Mouse (Mus musculus): ENCODE measurements around the gene Pygo1. TPM values are rescaled to one million over a fixed set of nuclear protein-coding genes. Genes with fewer than 3 reads are reported as not detected.

The Pygo1 gene
- polyA plus RNA-seq, 1 experiment from 2014 or later = 13.0 TPM

- Histone ChIP-seq H3K4me2 (replicated peaks) (no peak overlapping the region), H3K4me3 (no peak overlapping the region), H3K4me1 (no peaks in the 10 kb centered on the region), H3K36me3 (peaks cover 36% of the 10 kb centered on the region), H3K9me3 (peaks cover 6% of the 10 kb centered on the region; the same call in 1 of the 2 replicates), H3K27me3 (replicated peaks) (no peaks in the 10 kb centered on the region), H3K27ac (no peak overlapping the region), H3K9ac (no peak overlapping the region)
- WGBS = 94% methylated on average over 13 of the region's 13 CpGs
- ATAC-seq (ENCODE audit: low FRiP score, low read depth) = no peak
Measured at GRCm38 (mm10) chr9:72944286-72944685, 18.8 kb downstream of the Pygo1 start.

- 92% methylated on average over 1 of the region's 1 CpGs for WGBS
- Histone ChIP-seq H3K27me3 (replicated peaks) (no peaks in the 10 kb centered on the region), H3K4me1 (no peaks in the 10 kb centered on the region), H3K36me3 (peaks cover 36% of the 10 kb centered on the region), H3K4me3 (no peak overlapping the region), H3K9me3 (peaks cover 6% of the 10 kb centered on the region; the same call in 1 of the 2 replicates), H3K4me2 (replicated peaks) (no peak overlapping the region), H3K27ac (no peak overlapping the region), H3K9ac (no peak overlapping the region)
- no peak for ATAC-seq (ENCODE audit: low FRiP score, low read depth)
Measured at GRCm38 (mm10) chr9:72947010-72947409, 21.6 kb downstream of the Pygo1 start.

GRCm38 (mm10) chr9:72949572-72949971 is 24.1 kb downstream of the Pygo1 start:
- peaks cover 6% of the 10 kb centered on the region; the same call in 1 of the 2 replicates for H3K9me3 ChIP-seq
- no peak overlapping the region for H3K4me3 ChIP-seq
- H3K27ac ChIP-seq = no peak overlapping the region
- H3K27me3 ChIP-seq (replicated peaks) = no peaks in the 10 kb centered on the region
- no peak for ATAC-seq (ENCODE audit: low FRiP score, low read depth)
- H3K9ac ChIP-seq = no peak overlapping the region
- WGBS = 74% methylated on average over 7 of the region's 7 CpGs
- no peak overlapping the region for H3K4me2 ChIP-seq (replicated peaks)
- peaks cover 25% of the 10 kb centered on the region for H3K36me3 ChIP-seq
- no peaks in the 10 kb centered on the region for H3K4me1 ChIP-seq

DNA sequence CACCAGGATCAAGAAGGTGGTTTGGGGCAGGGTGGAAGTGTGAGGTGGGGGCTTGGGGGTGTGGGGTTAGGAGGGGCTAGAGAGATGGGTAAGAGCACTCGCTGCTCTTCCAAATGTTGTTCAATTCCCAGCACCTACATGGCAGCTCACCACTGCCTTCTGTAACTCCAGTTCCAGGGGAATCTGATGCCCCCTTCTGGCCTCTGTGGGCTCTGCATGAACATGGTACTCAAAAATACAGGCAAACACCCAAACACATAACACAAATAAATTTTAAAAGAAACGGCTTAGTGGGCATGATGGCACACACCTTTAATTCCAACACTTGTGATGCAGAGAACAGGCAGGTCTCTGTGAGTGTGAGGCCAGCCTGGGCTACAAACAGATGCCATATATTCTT is 29.3 kb downstream of the Pygo1 start:
- H3K36me3 ChIP-seq = no peaks in the 10 kb centered on the region
- H3K27me3 ChIP-seq (replicated peaks) = no peaks in the 10 kb centered on the region
- 47% methylated on average over 2 of the region's 2 CpGs for WGBS
- no peak overlapping the region for H3K9ac ChIP-seq
- H3K9me3 ChIP-seq = no peaks in the 10 kb centered on the region
- H3K27ac ChIP-seq = no peak overlapping the region
- no peak overlapping the region for H3K4me2 ChIP-seq (replicated peaks)
- H3K4me3 ChIP-seq = no peak overlapping the region
- peaks cover 6% of the 10 kb centered on the region; the same call in 1 of the 2 replicates for H3K4me1 ChIP-seq
- ATAC-seq (ENCODE audit: low FRiP score, low read depth) = no peak

- no peak overlapping the region for H3K27ac ChIP-seq
- no peak for ATAC-seq (ENCODE audit: low FRiP score, low read depth)
- no peak overlapping the region for H3K4me2 ChIP-seq (replicated peaks)
- H3K4me1 ChIP-seq = peaks cover 6% of the 10 kb centered on the region; the same call in 1 of the 2 replicates
- H3K27me3 ChIP-seq (replicated peaks) = no peaks in the 10 kb centered on the region
- no peak overlapping the region for H3K9ac ChIP-seq
- no peaks in the 10 kb centered on the region for H3K9me3 ChIP-seq
- no peaks in the 10 kb centered on the region for H3K36me3 ChIP-seq
- H3K4me3 ChIP-seq = no peak overlapping the region
- 22% methylated on average over 1 of the region's 1 CpGs for WGBS
Measured at GRCm38 (mm10) chr9:72955546-72955945, 30.1 kb downstream of the Pygo1 start.

GRCm38 (mm10) chr9:72958521-72959450 is 33.3 kb downstream of the Pygo1 start, which contains the start of the genes Dyx1c1 and Gm44503:
Gene Dyx1c1 (plus strand): TSS chr9:72958785.
Gene Gm44503 (plus strand): TSS chr9:72958852.
- Histone ChIP-seq H3K36me3 (no peaks in the 10 kb centered on the region), H3K27me3 (replicated peaks) (no peaks in the 10 kb centered on the region), H3K4me2 (replicated peaks) (peak within 1 kb of the TSS; percentile 69), H3K9ac (peak within 1 kb of the TSS; percentile 45), H3K9me3 (no peaks in the 10 kb centered on the region), H3K4me3 (peak within 1 kb of the TSS; percentile 52), H3K27ac (no peak within 1 kb of the TSS), H3K4me1 (peaks cover 6% of the 10 kb centered on the region; the same call in 1 of the 2 replicates)
- WGBS = 2% methylated on average over 43 of the region's 43 CpGs
- peak; percentile 95 for ATAC-seq (ENCODE audit: low FRiP score, low read depth)

DNA sequence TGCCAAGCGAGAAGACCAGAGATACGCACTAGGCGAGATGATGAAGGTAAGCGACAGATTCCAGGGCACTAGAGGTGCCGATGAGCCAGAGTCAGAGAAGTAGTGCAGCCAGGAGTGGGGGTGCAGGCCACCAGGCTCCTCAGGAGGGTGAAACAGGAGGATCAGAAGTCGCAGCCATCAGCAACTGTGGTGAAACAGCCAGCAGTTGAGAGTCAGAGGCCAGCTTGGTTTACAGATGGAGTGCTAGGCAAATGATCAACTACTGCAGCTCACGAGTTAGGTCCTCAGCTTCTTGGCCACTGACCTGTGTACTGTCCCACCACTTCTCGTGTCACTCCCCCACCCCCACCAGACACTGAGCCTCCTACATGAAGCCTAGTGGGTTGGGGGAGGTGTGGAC is 35.9 kb downstream of the Pygo1 start:
- no peak overlapping the region for H3K4me2 ChIP-seq (replicated peaks)
- peaks cover 6% of the 10 kb centered on the region; the same call in 1 of the 2 replicates for H3K4me1 ChIP-seq
- no peaks in the 10 kb centered on the region for H3K9me3 ChIP-seq
- no peaks in the 10 kb centered on the region for H3K36me3 ChIP-seq
- no peak for ATAC-seq (ENCODE audit: low FRiP score, low read depth)
- WGBS = 76% methylated on average over 8 of the region's 8 CpGs
- H3K9ac ChIP-seq = no peak overlapping the region
- H3K4me3 ChIP-seq = no peak overlapping the region
- H3K27me3 ChIP-seq (replicated peaks) = no peaks in the 10 kb centered on the region
- H3K27ac ChIP-seq = no peak overlapping the region

- H3K4me1 ChIP-seq = peaks cover 6% of the 10 kb centered on the region; the same call in 1 of the 2 replicates
- H3K4me2 ChIP-seq (replicated peaks) = no peak overlapping the region
- H3K27me3 ChIP-seq (replicated peaks) = no peaks in the 10 kb centered on the region
- no peaks in the 10 kb centered on the region for H3K36me3 ChIP-seq
- ATAC-seq (ENCODE audit: low FRiP score, low read depth) = no peak
- no peaks in the 10 kb centered on the region for H3K9me3 ChIP-seq
- WGBS = 82% methylated on average over 15 of the region's 15 CpGs
- no peak overlapping the region for H3K9ac ChIP-seq
- no peak overlapping the region for H3K27ac ChIP-seq
- no peak overlapping the region for H3K4me3 ChIP-seq
Measured at GRCm38 (mm10) chr9:72961959-72962358, 36.5 kb downstream of the Pygo1 start.

DNA sequence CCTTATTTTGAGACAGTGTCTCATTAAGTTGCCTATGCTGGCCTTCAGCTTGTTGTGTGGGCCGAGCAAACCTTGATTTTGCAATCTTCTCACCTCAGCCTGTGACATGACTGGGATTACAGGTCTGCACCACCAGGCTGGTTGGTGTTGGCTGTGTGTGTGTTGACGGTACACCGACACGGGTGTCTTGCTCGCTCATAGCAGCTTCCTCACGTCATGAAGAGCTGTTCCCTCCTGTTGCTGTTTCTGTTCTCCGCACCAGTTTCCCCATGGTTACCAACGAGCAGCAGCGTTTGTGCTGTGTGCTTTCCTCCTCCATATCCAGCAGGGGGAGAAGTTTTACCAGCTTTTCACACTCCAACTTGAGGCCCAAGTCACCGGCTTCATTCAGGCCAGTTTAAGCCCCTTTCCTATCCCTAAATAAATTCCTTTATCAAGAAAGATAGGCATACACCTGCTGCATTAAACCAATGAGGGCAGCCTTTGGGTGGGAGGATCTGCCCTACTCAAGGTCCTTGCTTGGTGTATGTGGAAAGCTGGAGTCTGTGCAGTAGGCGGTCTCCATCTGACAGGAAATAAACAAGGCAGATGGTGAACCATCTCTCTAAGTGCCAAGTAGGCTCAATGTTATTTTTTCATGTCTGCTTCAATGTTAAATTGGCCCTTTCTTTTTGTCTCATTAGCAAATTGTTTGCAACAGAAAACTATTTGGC is 43.1 kb downstream of the Pygo1 start:
- no peak overlapping the region for H3K4me3 ChIP-seq
- H3K27ac ChIP-seq = no peak overlapping the region
- no peaks in the 10 kb centered on the region for H3K27me3 ChIP-seq (replicated peaks)
- no peaks in the 10 kb centered on the region for H3K4me1 ChIP-seq
- H3K9me3 ChIP-seq = no peaks in the 10 kb centered on the region
- H3K9ac ChIP-seq = no peak overlapping the region
- ATAC-seq (ENCODE audit: low FRiP score, low read depth) = no peak
- H3K36me3 ChIP-seq = no peaks in the 10 kb centered on the region
- H3K4me2 ChIP-seq (replicated peaks) = no peak overlapping the region
- 40% methylated on average over 11 of the region's 11 CpGs for WGBS

DNA sequence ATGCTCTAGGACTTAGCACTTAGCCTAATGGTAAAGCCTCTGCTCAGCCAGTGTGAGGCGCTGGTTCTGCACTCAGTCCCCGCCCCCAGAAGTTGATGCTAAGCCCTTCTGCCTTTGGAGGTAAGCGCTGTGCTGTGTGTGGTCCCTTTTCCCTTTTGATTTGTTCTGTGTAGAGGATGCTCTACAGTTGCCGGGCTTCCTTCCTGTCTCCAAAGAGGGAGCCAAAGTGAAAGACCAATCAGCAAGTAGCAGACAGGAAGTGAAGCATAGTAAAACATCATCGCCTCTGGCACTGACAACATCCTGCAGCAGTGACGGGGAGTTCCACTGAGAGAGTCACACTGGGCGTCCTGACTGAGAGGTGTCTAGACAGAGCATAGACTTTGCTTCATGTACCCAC is 44.4 kb downstream of the Pygo1 start:
- 75% methylated on average over 7 of the region's 7 CpGs for WGBS
- no peak for ATAC-seq (ENCODE audit: low FRiP score, low read depth)
- H3K9ac ChIP-seq = no peak overlapping the region
- no peaks in the 10 kb centered on the region for H3K36me3 ChIP-seq
- H3K9me3 ChIP-seq = no peaks in the 10 kb centered on the region
- no peak overlapping the region for H3K4me3 ChIP-seq
- H3K27ac ChIP-seq = no peak overlapping the region
- no peaks in the 10 kb centered on the region for H3K4me1 ChIP-seq
- no peak overlapping the region for H3K4me2 ChIP-seq (replicated peaks)
- no peaks in the 10 kb centered on the region for H3K27me3 ChIP-seq (replicated peaks)

- Histone ChIP-seq H3K27me3 (replicated peaks) (no peaks in the 10 kb centered on the region), H3K4me3 (no peak overlapping the region), H3K4me1 (no peaks in the 10 kb centered on the region), H3K27ac (no peak overlapping the region), H3K36me3 (no peaks in the 10 kb centered on the region), H3K9me3 (no peaks in the 10 kb centered on the region), H3K9ac (no peak overlapping the region), H3K4me2 (replicated peaks) (no peak overlapping the region)
- ATAC-seq (ENCODE audit: low FRiP score, low read depth) = no peak
- WGBS = 85% methylated on average over 5 of the region's 5 CpGs
Measured at GRCm38 (mm10) chr9:72972435-72972834, 47.0 kb downstream of the Pygo1 start.

- Histone ChIP-seq H3K9me3 (no peaks in the 10 kb centered on the region), H3K36me3 (no peaks in the 10 kb centered on the region), H3K9ac (no peak overlapping the region), H3K4me3 (no peak overlapping the region), H3K27ac (no peak overlapping the region), H3K4me1 (no peaks in the 10 kb centered on the region), H3K4me2 (replicated peaks) (no peak overlapping the region), H3K27me3 (replicated peaks) (no peaks in the 10 kb centered on the region)
- no peak for ATAC-seq (ENCODE audit: low FRiP score, low read depth)
Measured at GRCm38 (mm10) chr9:72972984-72973383, 47.5 kb downstream of the Pygo1 start.
